Mouse (Mus musculus) limb, embryonic 11.5 days (tissue): ENCODE measurements around the gene Platr17. TPM values are rescaled to one million over a fixed set of nuclear protein-coding genes. Genes with fewer than 3 reads are reported as not detected.

Experiments
- ATAC-seq: fragments of 200-750 bp; cut with Nextera tagmentation; 2 replicates; pipeline ENCODE4 v1.8.0; 2017; ENCODE audit warnings: low read depth; ENCODE audit not compliant: insufficient number of reproducible peaks, low FRiP score, low TSS enrichment
- DNase-seq: peaks from one replicate; pipeline ENCODE4 v3.0.0-alpha.2; 2015; ENCODE audit warnings: low spot score
- H3K27ac ChIP-seq: fragments of 300-500 bp; sonication (generic); replicated peaks from 2 replicates; pipeline ENCODE4 v1.5.1; 2014; ENCODE audit warnings: low read depth, mild to moderate bottlenecking, low read length
- H3K27me3 ChIP-seq: fragments of 300-500 bp; sonication (generic); 2 replicates; pipeline ENCODE4 v1.6.1; 2014; ENCODE audit warnings: mild to moderate bottlenecking, low read length, mixed read lengths; ENCODE audit not compliant: control insufficient read depth, insufficient read depth
- H3K36me3 ChIP-seq: fragments of 300-500 bp; sonication (generic); 2 replicates; pipeline ENCODE4 v1.6.1; 2014; ENCODE audit warnings: mild to moderate bottlenecking, low read length, moderate library complexity, mixed read lengths; ENCODE audit not compliant: control insufficient read depth, insufficient read depth
- H3K4me1 ChIP-seq: fragments of 300-500 bp; sonication (generic); 2 replicates; pipeline ENCODE4 v1.6.1; 2014; ENCODE audit warnings: low read length, mixed read lengths; ENCODE audit not compliant: control insufficient read depth, insufficient read depth
- H3K4me2 ChIP-seq: fragments of 300-500 bp; sonication (generic); 2 replicates; pipeline ENCODE4 v1.6.1; 2014; ENCODE audit warnings: low read depth, mild to moderate bottlenecking, moderate library complexity; ENCODE audit not compliant: severe bottlenecking
- H3K4me3 ChIP-seq: fragments of 300-500 bp; sonication (generic); 2 replicates; pipeline ENCODE4 v1.5.1; 2014; ENCODE audit warnings: low read depth, low read length
- H3K9ac ChIP-seq: fragments of 300-500 bp; sonication (generic); 2 replicates; pipeline ENCODE4 v1.6.1; 2014; ENCODE audit warnings: mild to moderate bottlenecking, low read length
- H3K9me3 ChIP-seq: fragments of 300-500 bp; sonication (generic); 2 replicates; pipeline ENCODE4 v1.6.1; 2016; ENCODE audit warnings: low read length; ENCODE audit not compliant: control insufficient read depth
- WGBS: fragments of 180-500 bp; shearing (Covaris S2); extraction: QIAGEN DNeasy Blood & Tissue Kit; methylation state at CpG from one replicate; pipeline ENCODE4 v1.1.7; 2014; 5-methylcytosine and 5-hydroxymethylcytosine counted together
- polyA plus RNA-seq: library from polyadenylated mRNA; unstranded; fragments of >200 nt; fragmentation: Nextera tagmentation; extraction: Ambion mirVana; gene quantifications from 2 replicates; pipeline ENCODE4 v1.2.1, GENCODE M21; 2014

Gene Platr17
- polyA plus RNA-seq, 1 experiment from 2014 or later: 0.19 TPM

DNA sequence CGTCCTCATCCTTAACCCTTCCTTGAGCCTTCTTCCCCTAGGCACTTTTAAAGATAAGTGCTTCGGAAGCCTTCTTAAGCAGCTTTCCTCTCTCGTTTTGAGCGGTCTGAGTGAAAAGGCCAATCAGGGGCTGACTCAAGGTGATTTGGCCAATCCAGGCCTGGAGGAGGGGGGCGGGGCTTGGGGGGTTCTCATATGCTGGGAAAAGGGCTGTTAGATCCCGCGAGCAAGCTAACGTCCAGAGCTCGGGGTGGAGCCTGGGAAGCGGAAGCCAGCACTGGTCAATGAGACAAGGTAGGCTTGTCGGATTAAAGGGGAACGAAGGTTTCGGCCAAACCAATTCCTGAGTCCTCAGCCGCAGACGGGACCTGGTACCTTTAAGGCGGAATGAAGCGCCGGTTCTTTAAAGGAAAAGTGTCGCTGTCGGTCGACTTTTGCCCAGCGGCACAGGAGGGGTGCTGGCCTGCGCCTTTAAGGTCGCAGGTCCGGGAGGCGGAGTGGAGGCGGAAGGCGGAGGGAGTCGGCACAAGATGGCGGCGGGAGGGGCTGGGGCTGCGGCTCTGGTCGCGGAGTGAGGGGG is 10.8 kb downstream of the Platr17 start, which contains the start of the genes Tapbp and Zbtb22:
Tapbp (plus strand) TSS at position 229 of the 580 bp plus-strand sequence.
Zbtb22 (plus strand) TSS at position 234 of the 580 bp plus-strand sequence.
- Histone ChIP-seq H3K27ac (peak within 1 kb of the TSS; percentile 83), H3K4me2 (peak within 1 kb of the TSS; percentile 54), H3K4me1 (peaks cover 18% of the 10 kb centered on the region; the same call in 1 of the 2 replicates), H3K9ac (peak within 1 kb of the TSS; percentile 56), H3K9me3 (no peaks in the 10 kb centered on the region), H3K36me3 (peaks cover 34% of the 10 kb centered on the region), H3K27me3 (no peaks in the 10 kb centered on the region), H3K4me3 (peak within 1 kb of the TSS; percentile 59)
- DNase-seq: peak; percentile 95
- WGBS: under 1% methylated on average over 31 of the region's 34 CpGs
- peak; percentile 89 for ATAC-seq

- ATAC-seq: peak; percentile 24; the same call in 1 of the 2 replicates
- peak overlapping the region; percentile 59 for H3K4me3 ChIP-seq
- DNase-seq: no peak
- H3K27me3 ChIP-seq: no peaks in the 10 kb centered on the region
- 1% methylated on average over 19 of the region's 20 CpGs for WGBS
- peak overlapping the region; percentile 56 for H3K9ac ChIP-seq
- peaks cover 18% of the 10 kb centered on the region; the same call in 1 of the 2 replicates for H3K4me1 ChIP-seq
- peak overlapping the region; percentile 83 for H3K27ac ChIP-seq
- H3K36me3 ChIP-seq: peaks cover 31% of the 10 kb centered on the region
- no peaks in the 10 kb centered on the region for H3K9me3 ChIP-seq
- peak overlapping the region; percentile 54 for H3K4me2 ChIP-seq
These were observed 11.4 kb downstream of the Platr17 start for GRCm38 (mm10) chr17:33916294-33916693.

GRCm38 (mm10) chr17:33916847-33917655 is 12.1 kb downstream of the Platr17 start:
- H3K36me3 ChIP-seq: peaks cover 24% of the 10 kb centered on the region
- no peak for DNase-seq
- H3K27me3 ChIP-seq: no peaks in the 10 kb centered on the region
- H3K9ac ChIP-seq: no peak overlapping the region
- H3K9me3 ChIP-seq: no peaks in the 10 kb centered on the region
- H3K4me1 ChIP-seq: peaks cover 18% of the 10 kb centered on the region; the same call in 1 of the 2 replicates
- no peak for ATAC-seq
- H3K4me2 ChIP-seq: peak overlapping the region; percentile 54
- WGBS: 77% methylated on average over 31 of the region's 31 CpGs
- peak overlapping the region; percentile 59 for H3K4me3 ChIP-seq
- H3K27ac ChIP-seq: no peak overlapping the region

DNA sequence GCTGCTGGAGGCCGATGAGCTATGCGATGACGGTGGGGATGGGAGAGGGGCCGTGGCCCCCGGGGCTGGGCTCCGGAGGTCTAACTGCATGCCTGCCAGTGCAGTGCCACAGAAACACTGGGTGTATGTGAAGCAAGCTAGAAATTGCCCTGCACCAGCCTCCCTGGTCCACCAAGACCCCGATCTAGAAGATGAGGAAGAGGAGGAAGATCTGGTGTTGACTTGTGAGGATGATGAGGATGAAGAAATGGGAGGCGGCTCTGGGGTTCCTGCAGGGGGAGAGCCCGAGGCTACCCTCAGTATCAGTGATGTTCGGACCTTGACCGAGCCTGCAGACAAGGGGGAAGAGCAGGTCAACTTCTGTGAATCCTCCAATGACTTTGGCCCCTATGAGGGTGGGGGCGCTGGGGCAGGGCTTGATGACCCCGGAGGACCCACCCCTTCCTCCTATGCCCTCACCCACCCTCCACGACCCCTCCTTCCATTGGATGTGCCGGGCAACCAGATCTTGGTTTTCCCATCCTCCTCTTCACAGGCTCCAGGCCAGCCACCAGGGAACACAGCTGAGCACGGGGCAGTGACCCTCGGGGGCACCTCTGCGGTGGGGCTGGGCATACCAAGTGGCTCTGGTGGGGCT is 12.8 kb downstream of the Platr17 start:
- no peaks in the 10 kb centered on the region for H3K27me3 ChIP-seq
- H3K4me2 ChIP-seq: no peak overlapping the region
- no peak overlapping the region for H3K9ac ChIP-seq
- no peak for DNase-seq
- H3K4me1 ChIP-seq: peaks cover 18% of the 10 kb centered on the region; the same call in 1 of the 2 replicates
- no peaks in the 10 kb centered on the region for H3K9me3 ChIP-seq
- no peak overlapping the region for H3K27ac ChIP-seq
- 0 out of 2 replicates have a peak overlapping the region, but pooled peaks have one; percentile 14 for H3K4me3 ChIP-seq
- ATAC-seq: no peak
- WGBS: 76% methylated on average over 18 of the region's 18 CpGs
- peaks cover 18% of the 10 kb centered on the region for H3K36me3 ChIP-seq

- H3K9me3 ChIP-seq: no peaks in the 10 kb centered on the region
- H3K4me1 ChIP-seq: peaks cover 18% of the 10 kb centered on the region; the same call in 1 of the 2 replicates
- no peak overlapping the region for H3K27ac ChIP-seq
- no peak for DNase-seq
- H3K9ac ChIP-seq: no peak overlapping the region
- 58% methylated on average over 37 of the region's 37 CpGs for WGBS
- no peaks in the 10 kb centered on the region for H3K27me3 ChIP-seq
- H3K36me3 ChIP-seq: peaks cover 14% of the 10 kb centered on the region
- peak overlapping the region; percentile 98 for H3K4me2 ChIP-seq
- H3K4me3 ChIP-seq: peak overlapping the region; percentile 60
- no peak for ATAC-seq
These were observed 13.6 kb downstream of the Platr17 start for GRCm38 (mm10) chr17:33918293-33919203.

GRCm38 (mm10) chr17:33919351-33920281 is 14.7 kb downstream of the Platr17 start:
- ATAC-seq: no peak
- DNase-seq: peak; percentile 57
- Histone ChIP-seq H3K4me2 (peak overlapping the region; percentile 98), H3K4me3 (peak overlapping the region; percentile 60), H3K9me3 (no peaks in the 10 kb centered on the region), H3K4me1 (peaks cover 18% of the 10 kb centered on the region; the same call in 1 of the 2 replicates), H3K27ac (peak overlapping the region; percentile 56; the same call in 1 of the 2 replicates), H3K36me3 (peaks cover 6% of the 10 kb centered on the region), H3K27me3 (no peaks in the 10 kb centered on the region), H3K9ac (peak overlapping the region; percentile 58)
- WGBS: under 1% methylated on average over 52 of the region's 52 CpGs
